Mouse (Mus musculus): Measurements from ENCODE around the gene Eno2.

GRCm38 (mm10) chr6:124734417-124734816 lies 35.1 kb downstream of the Eno2 start:
- TF ChIP-seq CTCF (conservative IDR thresholded peaks at IDR 0.05; ENCODE audit: low read length) (no peak), POU5F1 (IDR thresholded peaks at IDR 0.05; ENCODE audit: borderline replicate concordance, low read length) (no peak)

All from E14TG2a.4 (cell line).